Mouse (Mus musculus) stomach, postnatal 0 days (tissue): ENCODE data around the gene Camk2b. TPM values are rescaled to one million over a fixed set of nuclear protein-coding genes. Genes with fewer than 3 reads are reported as not detected.
"Not testable (repeated sequence)": the region's sequence is repeated elsewhere in the genome, so short reads cannot be mapped to it uniquely, and the experiment has no call there.

Source experiments
- ATAC-seq: fragments of 200-750 bp; cut with Nextera tagmentation; 2 replicates; pipeline ENCODE4 v1.8.0; 2017; ENCODE audit not compliant: low FRiP score, low TSS enrichment
- DNase-seq: peaks from one replicate; pipeline ENCODE4 v3.0.0-alpha.2; 2016; ENCODE audit warnings: low spot score
- H3K27ac ChIP-seq: fragments of 300-500 bp; sonication (generic); replicated peaks from 2 replicates; pipeline ENCODE4 v1.5.1; 2014; ENCODE audit warnings: mild to moderate bottlenecking, control low read depth
- H3K27me3 ChIP-seq: fragments of 300-500 bp; sonication (generic); 2 replicates; pipeline ENCODE4 v1.6.1; 2014; ENCODE audit warnings: low read length; ENCODE audit not compliant: control insufficient read depth, insufficient read depth
- H3K36me3 ChIP-seq: fragments of 300-500 bp; sonication (generic); 2 replicates; pipeline ENCODE4 v1.6.1; 2014; ENCODE audit warnings: low read length, mixed read lengths; ENCODE audit not compliant: control insufficient read depth, insufficient read depth
- H3K4me1 ChIP-seq: fragments of 300-500 bp; sonication (generic); replicated peaks from 2 replicates; pipeline ENCODE4 v1.6.1; 2014; ENCODE audit warnings: antibody characterized with exemption; ENCODE audit not compliant: control insufficient read depth, insufficient read depth
- H3K4me2 ChIP-seq: fragments of 300-500 bp; sonication (generic); replicated peaks from 2 replicates; pipeline ENCODE4 v1.6.1; 2014; ENCODE audit warnings: low read depth, mild to moderate bottlenecking, control low read depth, moderate library complexity
- H3K4me3 ChIP-seq: fragments of 300-500 bp; sonication (generic); 2 replicates; pipeline ENCODE4 v1.5.1; 2014; ENCODE audit warnings: low read depth, low read length, control low read depth
- H3K9ac ChIP-seq: fragments of 300-500 bp; sonication (generic); 2 replicates; pipeline ENCODE4 v1.6.1; 2014; ENCODE audit warnings: mild to moderate bottlenecking, low read length, control low read depth, mixed read lengths
- H3K9me3 ChIP-seq: fragments of 300-500 bp; sonication (generic); 2 replicates; pipeline ENCODE4 v1.6.1; 2016; ENCODE audit warnings: low read length; ENCODE audit not compliant: control insufficient read depth
- CTCF ChIP-seq: IDR thresholded peaks from 2 replicates; pipeline ENCODE4 v1.5.1; 2016; ENCODE audit warnings: antibody characterized with exemption, low read depth, mild to moderate bottlenecking, moderate library complexity
- EP300 ChIP-seq: optimal IDR thresholded peaks from 2 replicates; pipeline ENCODE3; 2016; ENCODE audit warnings: antibody characterized with exemption
- WGBS: fragments of 180-500 bp; shearing (Covaris S2); extraction: QIAGEN DNeasy Blood & Tissue Kit; methylation state at CpG from one replicate; pipeline ENCODE4 v1.1.7; 2014; 5-methylcytosine and 5-hydroxymethylcytosine counted together
- polyA plus RNA-seq: library from polyadenylated mRNA; unstranded; fragments of >200 nt; fragmentation: Nextera tagmentation; extraction: Ambion mirVana; gene quantifications from 2 replicates; pipeline ENCODE4 v1.2.1, GENCODE M21; 2015

The Camk2b gene
- polyA plus RNA-seq, 1 experiment from 2014 or later = 4.2 TPM

GRCm38 (mm10) chr11:6016368-6016767 is 49.8 kb downstream of the Camk2b start:
- no peaks in the 10 kb centered on the region for H3K36me3 ChIP-seq
- no peak for ATAC-seq
- no peak overlapping the region for H3K4me2 ChIP-seq
- no peak overlapping the region for H3K4me3 ChIP-seq
- TF ChIP-seq EP300 (no peak), CTCF (no peak)
- no peak overlapping the region for H3K9ac ChIP-seq
- H3K9me3 ChIP-seq = no peaks in the 10 kb centered on the region
- H3K27me3 ChIP-seq = no peaks in the 10 kb centered on the region
- no peaks in the 10 kb centered on the region for H3K4me1 ChIP-seq
- H3K27ac ChIP-seq = no peak overlapping the region
- DNase-seq = no peak
- 2% methylated on average over 3 of the region's 3 CpGs for WGBS

GRCm38 (mm10) chr11:6015011-6015431 is 51.1 kb downstream of the Camk2b start:
- ATAC-seq = no peak
- H3K27me3 ChIP-seq = no peaks in the 10 kb centered on the region

GRCm38 (mm10) chr11:6013359-6013758 is 52.8 kb downstream of the Camk2b start:
- H3K4me1 ChIP-seq = no peaks in the 10 kb centered on the region
- no peak for DNase-seq
- H3K27me3 ChIP-seq = no peaks in the 10 kb centered on the region
- no peak for ATAC-seq
- H3K36me3 ChIP-seq = no peaks in the 10 kb centered on the region
- no peaks in the 10 kb centered on the region for H3K9me3 ChIP-seq
- H3K9ac ChIP-seq = no peak overlapping the region
- no peak overlapping the region for H3K4me2 ChIP-seq
- WGBS = 56% methylated on average over 2 of the region's 2 CpGs
- TF ChIP-seq CTCF (peak; percentile 54), EP300 (no peak)
- H3K4me3 ChIP-seq = no peak overlapping the region
- no peak overlapping the region for H3K27ac ChIP-seq

More at GRCm38 (mm10) chr11:6015011-6015431, 51.1 kb downstream of the Camk2b start:
- 72% methylated on average over 6 of the region's 6 CpGs for WGBS
- H3K36me3 ChIP-seq = no peaks in the 10 kb centered on the region
- H3K9me3 ChIP-seq = no peaks in the 10 kb centered on the region
- no peak overlapping the region for H3K4me2 ChIP-seq
- TF ChIP-seq EP300 (no peak), CTCF (no peak)
- no peak overlapping the region for H3K9ac ChIP-seq
- no peak overlapping the region for H3K27ac ChIP-seq
- no peaks in the 10 kb centered on the region for H3K4me1 ChIP-seq
- no peak overlapping the region for H3K4me3 ChIP-seq
- no peak for DNase-seq

GRCm38 (mm10) chr11:6011879-6012278 is 54.3 kb downstream of the Camk2b start:
- Histone ChIP-seq H3K36me3 (no peaks in the 10 kb centered on the region), H3K4me1 (no peaks in the 10 kb centered on the region), H3K4me2 (no peak overlapping the region), H3K27me3 (no peaks in the 10 kb centered on the region), H3K9ac (no peak overlapping the region), H3K4me3 (no peak overlapping the region), H3K27ac (no peak overlapping the region), H3K9me3 (no peaks in the 10 kb centered on the region)
- DNase-seq (no peak), ATAC-seq (peak; percentile 27; the same call in 1 of the 2 replicates)
- 91% methylated on average over 3 of the region's 3 CpGs for WGBS
- no peak for TF ChIP-seq EP300
- TF ChIP-seq CTCF = no peak

GRCm38 (mm10) chr11:6010751-6011482 is 55.2 kb downstream of the Camk2b start:
- not testable (repeated sequence) for H3K4me2 ChIP-seq, H3K4me3 ChIP-seq, H3K27me3 ChIP-seq, H3K9ac ChIP-seq, H3K9me3 ChIP-seq, H3K4me1 ChIP-seq, DNase-seq, ATAC-seq, H3K27ac ChIP-seq, H3K36me3 ChIP-seq
- WGBS = 100% methylated on average over 1 of the region's 18 CpGs

GRCm38 (mm10) chr11:6007779-6008128 is 58.4 kb downstream of the Camk2b start:
- not testable (repeated sequence) for H3K4me1 ChIP-seq, H3K9ac ChIP-seq, H3K27me3 ChIP-seq, H3K36me3 ChIP-seq, H3K27ac ChIP-seq, DNase-seq, H3K9me3 ChIP-seq, ATAC-seq
- Histone ChIP-seq H3K4me2 (peak overlapping the region; percentile 42; the same call in 1 of the 2 replicates), H3K4me3 (peak overlapping the region; percentile 31)
- WGBS = 43% methylated on average over 10 of the region's 13 CpGs

GRCm38 (mm10) chr11:6007010-6007778 is 59.0 kb downstream of the Camk2b start:
- peak; percentile 51 for ATAC-seq
- Histone ChIP-seq H3K4me2 (peak overlapping the region; percentile 47), H3K9ac (peak overlapping the region; percentile 52), H3K4me3 (peak overlapping the region; percentile 39)
- not testable (repeated sequence) for H3K9me3 ChIP-seq, H3K27me3 ChIP-seq, H3K27ac ChIP-seq, DNase-seq, H3K36me3 ChIP-seq, H3K4me1 ChIP-seq
- WGBS = 10% methylated on average over 21 of the region's 49 CpGs

GRCm38 (mm10) chr11:6006351-6007009 is 59.7 kb downstream of the Camk2b start:
- WGBS = 2% methylated on average over 26 of the region's 44 CpGs
- peak overlapping the region; percentile 52 for H3K9ac ChIP-seq
- peak overlapping the region; percentile 47 for H3K4me2 ChIP-seq
- not testable (repeated sequence) for H3K4me1 ChIP-seq, H3K9me3 ChIP-seq, DNase-seq, ATAC-seq, H3K27me3 ChIP-seq, H3K36me3 ChIP-seq, H3K27ac ChIP-seq
- peak overlapping the region; percentile 39 for H3K4me3 ChIP-seq
